Mouse (Mus musculus) neural tube, embryonic 11.5 days (tissue): ENCODE measurements around the gene Mre11a. TPM values are rescaled to one million over a fixed set of nuclear protein-coding genes. Genes with fewer than 3 reads are reported as not detected.

Experiments
- ATAC-seq: fragments of 200-750 bp; cut with Nextera tagmentation; 2 replicates; pipeline ENCODE4 v1.8.0; 2017; ENCODE audit warnings: moderate number of reproducible peaks, mild to moderate bottlenecking, moderate TSS enrichment, moderate library complexity; ENCODE audit not compliant: insufficient read depth, low FRiP score, low TSS enrichment
- DNase-seq: peaks from one replicate; pipeline ENCODE4 v3.0.0-alpha.2; 2015; ENCODE audit warnings: low spot score
- H3K27ac ChIP-seq: fragments of 300-500 bp; sonication (generic); 2 replicates; pipeline ENCODE4 v1.5.1; 2014; ENCODE audit warnings: low read depth, mild to moderate bottlenecking, low read length
- H3K27me3 ChIP-seq: fragments of 300-500 bp; sonication (generic); 2 replicates; pipeline ENCODE4 v1.6.1; 2014; ENCODE audit warnings: mild to moderate bottlenecking, low read length, mixed read lengths; ENCODE audit not compliant: control insufficient read depth, insufficient read depth
- H3K36me3 ChIP-seq: fragments of 300-500 bp; sonication (generic); 2 replicates; pipeline ENCODE4 v1.6.1; 2014; ENCODE audit warnings: mild to moderate bottlenecking, low read length, moderate library complexity, mixed read lengths; ENCODE audit not compliant: control insufficient read depth, insufficient read depth
- H3K4me1 ChIP-seq: fragments of 300-500 bp; sonication (generic); 2 replicates; pipeline ENCODE4 v1.6.1; 2014; ENCODE audit warnings: low read length, mixed read lengths; ENCODE audit not compliant: control insufficient read depth, insufficient read depth
- H3K4me2 ChIP-seq: fragments of 300-500 bp; sonication (generic); 2 replicates; pipeline ENCODE4 v1.6.1; 2014; ENCODE audit warnings: low read depth, mild to moderate bottlenecking, moderate library complexity
- H3K4me3 ChIP-seq: fragments of 300-500 bp; sonication (generic); 2 replicates; pipeline ENCODE4 v1.5.1; 2014; ENCODE audit warnings: low read depth, low read length
- H3K9ac ChIP-seq: fragments of 300-500 bp; sonication (generic); 2 replicates; pipeline ENCODE4 v1.6.1; 2014; ENCODE audit warnings: mild to moderate bottlenecking, low read length
- H3K9me3 ChIP-seq: fragments of 300-500 bp; sonication (generic); 2 replicates; pipeline ENCODE4 v1.6.1; 2016; ENCODE audit warnings: low read length; ENCODE audit not compliant: control insufficient read depth
- WGBS: fragments of 180-500 bp; shearing (Covaris S2); extraction: QIAGEN DNeasy Blood & Tissue Kit; methylation state at CpG from one replicate; pipeline ENCODE4 v1.1.7; 2014; 5-methylcytosine and 5-hydroxymethylcytosine counted together
- polyA plus RNA-seq: library from polyadenylated mRNA; unstranded; fragments of >200 nt; fragmentation: Nextera tagmentation; extraction: Ambion mirVana; gene quantifications from 2 replicates; pipeline ENCODE4 v1.2.1, GENCODE M21; 2014

The Mre11a gene
- polyA plus RNA-seq, result 26.9 and 29.8 TPM in 2 replicates

GRCm38 (mm10) chr9:14784039-14785002 lies at the start of gene Mre11a, which contains the start of gene Ankrd49:
TSS of gene Mre11a (plus strand) at chr9:14784654.
TSS of gene Ankrd49 (minus strand) at chr9:14784856.
- Histone ChIP-seq H3K27ac (peak within 1 kb of the TSS; percentile 81), H3K9ac (peak within 1 kb of the TSS; percentile 82), H3K4me1 (no peaks in the 10 kb centered on the region), H3K4me2 (peak within 1 kb of the TSS; percentile 71), H3K4me3 (peak within 1 kb of the TSS; percentile 60), H3K36me3 (peaks cover 5% of the 10 kb centered on the region; the same call in 1 of the 2 replicates), H3K9me3 (no peaks in the 10 kb centered on the region), H3K27me3 (no peaks in the 10 kb centered on the region)
- WGBS, result under 1% methylated on average over 62 of the region's 62 CpGs
- ATAC-seq (peak; percentile 99), DNase-seq (peak; percentile 94)

- ATAC-seq (no peak), DNase-seq (no peak)
- Histone ChIP-seq H3K9ac (no peak overlapping the region), H3K36me3 (no peaks in the 10 kb centered on the region), H3K4me2 (no peak overlapping the region), H3K4me3 (no peak overlapping the region), H3K9me3 (no peaks in the 10 kb centered on the region), H3K27me3 (no peaks in the 10 kb centered on the region), H3K27ac (no peak overlapping the region), H3K4me1 (no peaks in the 10 kb centered on the region)
- 86% methylated on average over 4 of the region's 4 CpGs for WGBS
Observed at GRCm38 (mm10) chr9:14739498-14740150, 44.8 kb upstream of the Mre11a start.

GRCm38 (mm10) chr9:14740151-14740924 lies 44.1 kb upstream of the Mre11a start, which contains the start of gene Piwil4:
TSS of gene Piwil4 (minus strand) at chr9:14740733.
- H3K9ac ChIP-seq, result no peak within 1 kb of the TSS
- H3K36me3 ChIP-seq, result no peaks in the 10 kb centered on the region
- H3K27ac ChIP-seq, result no peak within 1 kb of the TSS
- no peaks in the 10 kb centered on the region for H3K4me1 ChIP-seq
- ATAC-seq (no peak), DNase-seq (no peak)
- H3K4me3 ChIP-seq, result no peak within 1 kb of the TSS
- 84% methylated on average over 19 of the region's 19 CpGs for WGBS
- no peak within 1 kb of the TSS for H3K4me2 ChIP-seq
- H3K27me3 ChIP-seq, result no peaks in the 10 kb centered on the region
- H3K9me3 ChIP-seq, result no peaks in the 10 kb centered on the region

- no peaks in the 10 kb centered on the region for H3K4me1 ChIP-seq
- no peaks in the 10 kb centered on the region for H3K36me3 ChIP-seq
- 0 out of 2 replicates have a peak overlapping the region, but pooled peaks have one; percentile 3 for H3K27ac ChIP-seq
- H3K9ac ChIP-seq, result peak overlapping the region; percentile 53
- peak overlapping the region; percentile 87 for H3K4me2 ChIP-seq
- WGBS, result 59% methylated on average over 42 of the region's 42 CpGs
- H3K4me3 ChIP-seq, result peak overlapping the region; percentile 45
- H3K27me3 ChIP-seq, result peaks cover 9% of the 10 kb centered on the region
- no peak for DNase-seq
- peak; percentile 24; the same call in 1 of the 2 replicates for ATAC-seq
- H3K9me3 ChIP-seq, result no peaks in the 10 kb centered on the region
Observed at GRCm38 (mm10) chr9:14750901-14751502, 33.5 kb upstream of the Mre11a start.

- ATAC-seq, result peak; percentile 82
- peaks cover 9% of the 10 kb centered on the region for H3K27me3 ChIP-seq
- peak overlapping the region; percentile 87 for H3K4me2 ChIP-seq
- no peaks in the 10 kb centered on the region for H3K36me3 ChIP-seq
- no peaks in the 10 kb centered on the region for H3K4me1 ChIP-seq
- no peaks in the 10 kb centered on the region for H3K9me3 ChIP-seq
- under 1% methylated on average over 42 of the region's 50 CpGs for WGBS
- peak; percentile 62 for DNase-seq
- peak overlapping the region; percentile 45 for H3K4me3 ChIP-seq
- peak overlapping the region; percentile 53 for H3K9ac ChIP-seq
- 0 out of 2 replicates have a peak overlapping the region, but pooled peaks have one; percentile 3 for H3K27ac ChIP-seq
Observed at GRCm38 (mm10) chr9:14751503-14752000, 32.9 kb upstream of the Mre11a start.

- 0% methylated on average over 28 of the region's 28 CpGs for WGBS
- peak within 1 kb of the TSS; percentile 53 for H3K9ac ChIP-seq
- H3K27ac ChIP-seq, result 0 out of 2 replicates have a peak within 1 kb of the TSS, but pooled peaks have one; percentile 3
- no peaks in the 10 kb centered on the region for H3K4me1 ChIP-seq
- peaks cover 9% of the 10 kb centered on the region for H3K27me3 ChIP-seq
- H3K4me2 ChIP-seq, result peak within 1 kb of the TSS; percentile 87
- ATAC-seq, result peak; percentile 64
- no peaks in the 10 kb centered on the region for H3K9me3 ChIP-seq
- no peaks in the 10 kb centered on the region for H3K36me3 ChIP-seq
- no peak for DNase-seq
- peak within 1 kb of the TSS; percentile 45 for H3K4me3 ChIP-seq
Observed at GRCm38 (mm10) chr9:14752001-14752522, 32.4 kb upstream of the Mre11a start, which contains the start of gene Fut4. TSS of gene Fut4 (minus strand) at chr9:14752393.

GRCm38 (mm10) chr9:14753947-14754346 lies 30.5 kb upstream of the Mre11a start:
- H3K9me3 ChIP-seq, result no peaks in the 10 kb centered on the region
- no peak for DNase-seq
- H3K36me3 ChIP-seq, result no peaks in the 10 kb centered on the region
- peaks cover 9% of the 10 kb centered on the region for H3K27me3 ChIP-seq
- H3K4me1 ChIP-seq, result no peaks in the 10 kb centered on the region
- H3K4me2 ChIP-seq, result no peak overlapping the region
- H3K4me3 ChIP-seq, result no peak overlapping the region
- no peak overlapping the region for H3K27ac ChIP-seq
- no peak for ATAC-seq
- no peak overlapping the region for H3K9ac ChIP-seq
